Mouse (Mus musculus): Measurements from ENCODE around the gene Npcd. TPM values are rescaled to one million over a fixed set of nuclear protein-coding genes. Genes with fewer than 3 reads are reported as not detected.
A peak's percentile ranks its signal among the peaks of the same experiment; 100 is the strongest.

Gene Npcd
- 0.10 TPM in 1 of 2 replicates, not detected in the other for polyA plus RNA-seq (2012; rRNA removed)

GRCm38 (mm10) chr15:79834130-79834880 is at the start of gene Npcd, which contains the start of gene Cbx6:
Npcd (minus strand) TSS chr15:79834237.
Cbx6 (minus strand) TSS chr15:79834688.
- Histone ChIP-seq H3K4me1 (ENCODE audit: control insufficient read depth, insufficient read depth, low read length) (peaks cover 13% of the 10 kb centered on the region), H3K27ac (ENCODE audit: control insufficient read depth, insufficient read depth, low read depth, low read length) (peak within 1 kb of the TSS; percentile 74), H3K36me3 (ENCODE audit: control insufficient read depth, insufficient read depth, low read length) (no peaks in the 10 kb centered on the region), H3K4me3 (ENCODE audit: control insufficient read depth, low read depth, low read length) (peak within 1 kb of the TSS; percentile 94), H3K27me3 (ENCODE audit: control insufficient read depth, insufficient read depth, low read length) (no peaks in the 10 kb centered on the region)
- TF ChIP-seq POLR2A (IDR thresholded peaks at IDR 0.05; ENCODE audit: control insufficient read depth, low read depth, low read length) (peak; percentile 73), CTCF (IDR thresholded peaks at IDR 0.05; ENCODE audit: control insufficient read depth, insufficient read depth, insufficient replicate concordance, low read depth, low read length) (no peak)

DNA sequence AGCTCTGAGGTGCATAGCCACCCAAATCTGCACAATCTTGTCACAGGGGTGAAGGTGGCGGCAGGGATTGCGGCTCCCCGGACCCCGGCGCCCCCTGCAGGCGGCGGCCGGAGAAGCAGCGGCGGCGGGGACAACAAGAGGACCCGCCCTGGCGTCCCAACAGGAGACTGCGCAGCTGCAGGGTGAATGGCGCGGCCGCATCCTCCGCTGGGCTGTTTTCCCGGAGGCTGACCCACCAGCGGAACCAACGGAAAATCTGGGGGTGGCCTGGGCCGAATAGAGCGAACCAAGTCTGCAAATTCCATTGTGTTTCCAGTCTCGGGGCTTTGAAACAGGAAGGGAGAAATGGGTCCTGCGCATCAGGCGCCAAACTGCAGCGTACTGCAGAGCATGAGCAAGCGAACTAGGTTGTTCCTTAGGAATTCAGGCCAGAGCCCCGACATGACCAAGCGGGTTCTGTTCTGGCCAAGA is 49.4 kb upstream of the Npcd start:
- Histone ChIP-seq H3K27ac (ENCODE audit: control insufficient read depth, insufficient read depth, low read depth, low read length) (peak overlapping the region; percentile 41; the same call in 1 of the 2 replicates), H3K27me3 (ENCODE audit: control insufficient read depth, insufficient read depth, low read length) (no peaks in the 10 kb centered on the region), H3K36me3 (ENCODE audit: control insufficient read depth, insufficient read depth, low read length) (no peaks in the 10 kb centered on the region), H3K4me3 (ENCODE audit: control insufficient read depth, low read depth, low read length) (peak overlapping the region; percentile 59), H3K4me1 (ENCODE audit: control insufficient read depth, insufficient read depth, low read length) (peaks cover 15% of the 10 kb centered on the region)
- peak; percentile 48; the same call in 1 of the 2 replicates for TF ChIP-seq POLR2A (IDR thresholded peaks at IDR 0.05; ENCODE audit: control insufficient read depth, low read depth, low read length)
- TF ChIP-seq CTCF (IDR thresholded peaks at IDR 0.05; ENCODE audit: control insufficient read depth, insufficient read depth, insufficient replicate concordance, low read depth, low read length), result peak; percentile 73

DNA sequence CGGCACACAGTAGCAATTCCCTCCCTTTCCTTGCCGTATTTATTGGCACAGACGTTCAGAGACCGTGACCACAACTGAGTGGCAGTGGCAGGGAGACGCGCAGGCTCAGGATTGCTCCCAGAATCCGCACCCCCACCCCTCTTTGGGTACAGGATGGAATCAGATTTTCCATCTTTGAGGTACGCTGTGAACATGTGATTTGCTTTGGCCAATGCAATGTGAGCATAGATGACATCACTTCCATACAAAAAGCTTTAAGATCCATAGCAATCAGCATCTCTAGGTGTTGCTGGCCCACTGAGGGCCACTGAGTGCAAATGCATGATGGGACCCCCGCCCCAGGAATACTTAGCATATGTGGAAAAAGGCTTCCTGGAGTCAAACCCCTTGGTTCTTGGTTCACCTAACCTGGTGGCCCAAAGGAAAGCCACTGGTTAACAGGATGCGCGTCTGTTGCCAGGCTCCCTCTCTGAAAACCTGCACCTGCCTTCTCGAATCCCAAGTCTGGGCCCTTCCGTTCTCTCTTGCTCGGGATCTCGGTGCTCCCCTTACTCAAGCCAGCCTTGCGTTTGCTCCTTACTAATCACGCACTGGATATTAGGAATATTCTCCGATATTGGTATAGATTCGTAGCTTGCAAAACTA is 48.7 kb upstream of the Npcd start:
- no peaks in the 10 kb centered on the region for H3K27me3 ChIP-seq (ENCODE audit: control insufficient read depth, insufficient read depth, low read length)
- no peaks in the 10 kb centered on the region for H3K36me3 ChIP-seq (ENCODE audit: control insufficient read depth, insufficient read depth, low read length)
- TF ChIP-seq CTCF (IDR thresholded peaks at IDR 0.05; ENCODE audit: control insufficient read depth, insufficient read depth, insufficient replicate concordance, low read depth, low read length) (no peak), POLR2A (IDR thresholded peaks at IDR 0.05; ENCODE audit: control insufficient read depth, low read depth, low read length) (no peak)
- H3K4me1 ChIP-seq (ENCODE audit: control insufficient read depth, insufficient read depth, low read length), result peaks cover 15% of the 10 kb centered on the region
- peak overlapping the region; percentile 26 for H3K27ac ChIP-seq (ENCODE audit: control insufficient read depth, insufficient read depth, low read depth, low read length)
- peak overlapping the region; percentile 28 for H3K4me3 ChIP-seq (ENCODE audit: control insufficient read depth, low read depth, low read length)

DNA sequence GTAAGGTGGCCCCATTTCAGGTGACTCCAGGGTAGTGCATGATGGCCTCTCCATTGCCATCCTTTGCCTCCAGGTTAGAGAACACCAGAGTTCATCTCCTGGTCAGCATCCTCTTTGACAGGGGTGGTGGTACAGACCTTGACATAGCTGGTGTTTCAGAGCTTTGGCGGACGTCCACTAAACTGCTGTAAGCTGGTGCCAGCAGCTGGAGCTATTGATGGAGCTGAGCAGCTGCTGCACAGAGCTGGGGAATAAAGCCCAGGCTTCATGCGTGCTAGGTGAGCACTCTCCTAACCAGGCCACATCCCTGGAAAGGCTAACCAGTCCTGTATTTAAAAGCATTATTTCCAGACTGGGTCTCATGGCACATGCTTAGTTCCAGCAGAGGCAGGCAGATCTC is 46.4 kb upstream of the Npcd start:
- no peaks in the 10 kb centered on the region for H3K27me3 ChIP-seq (ENCODE audit: control insufficient read depth, insufficient read depth, low read length)
- no peak overlapping the region for H3K27ac ChIP-seq (ENCODE audit: control insufficient read depth, insufficient read depth, low read depth, low read length)
- peaks cover 15% of the 10 kb centered on the region for H3K4me1 ChIP-seq (ENCODE audit: control insufficient read depth, insufficient read depth, low read length)
- TF ChIP-seq POLR2A (IDR thresholded peaks at IDR 0.05; ENCODE audit: control insufficient read depth, low read depth, low read length), result no peak
- no peak for TF ChIP-seq CTCF (IDR thresholded peaks at IDR 0.05; ENCODE audit: control insufficient read depth, insufficient read depth, insufficient replicate concordance, low read depth, low read length)
- no peaks in the 10 kb centered on the region for H3K36me3 ChIP-seq (ENCODE audit: control insufficient read depth, insufficient read depth, low read length)
- H3K4me3 ChIP-seq (ENCODE audit: control insufficient read depth, low read depth, low read length), result no peak overlapping the region

- peak overlapping the region; percentile 83 for H3K27ac ChIP-seq (ENCODE audit: control insufficient read depth, insufficient read depth, low read depth, low read length)
- TF ChIP-seq POLR2A (IDR thresholded peaks at IDR 0.05; ENCODE audit: control insufficient read depth, low read depth, low read length), result peak; percentile 50; the same call in 1 of the 2 replicates
- no peak for TF ChIP-seq CTCF (IDR thresholded peaks at IDR 0.05; ENCODE audit: control insufficient read depth, insufficient read depth, insufficient replicate concordance, low read depth, low read length)
- H3K4me1 ChIP-seq (ENCODE audit: control insufficient read depth, insufficient read depth, low read length), result peaks cover 15% of the 10 kb centered on the region
- no peak overlapping the region for H3K4me3 ChIP-seq (ENCODE audit: control insufficient read depth, low read depth, low read length)
- no peaks in the 10 kb centered on the region for H3K27me3 ChIP-seq (ENCODE audit: control insufficient read depth, insufficient read depth, low read length)
- H3K36me3 ChIP-seq (ENCODE audit: control insufficient read depth, insufficient read depth, low read length), result no peaks in the 10 kb centered on the region
These were observed 45.3 kb upstream of the Npcd start for GRCm38 (mm10) chr15:79879319-79879718.

- Histone ChIP-seq H3K4me1 (ENCODE audit: control insufficient read depth, insufficient read depth, low read length) (peaks cover 15% of the 10 kb centered on the region), H3K27me3 (ENCODE audit: control insufficient read depth, insufficient read depth, low read length) (no peaks in the 10 kb centered on the region), H3K4me3 (ENCODE audit: control insufficient read depth, low read depth, low read length) (no peak overlapping the region), H3K27ac (ENCODE audit: control insufficient read depth, insufficient read depth, low read depth, low read length) (peak overlapping the region; percentile 83), H3K36me3 (ENCODE audit: control insufficient read depth, insufficient read depth, low read length) (no peaks in the 10 kb centered on the region)
- no peak for TF ChIP-seq CTCF (IDR thresholded peaks at IDR 0.05; ENCODE audit: control insufficient read depth, insufficient read depth, insufficient replicate concordance, low read depth, low read length)
These were observed 44.7 kb upstream of the Npcd start for GRCm38 (mm10) chr15:79878725-79879136.

DNA sequence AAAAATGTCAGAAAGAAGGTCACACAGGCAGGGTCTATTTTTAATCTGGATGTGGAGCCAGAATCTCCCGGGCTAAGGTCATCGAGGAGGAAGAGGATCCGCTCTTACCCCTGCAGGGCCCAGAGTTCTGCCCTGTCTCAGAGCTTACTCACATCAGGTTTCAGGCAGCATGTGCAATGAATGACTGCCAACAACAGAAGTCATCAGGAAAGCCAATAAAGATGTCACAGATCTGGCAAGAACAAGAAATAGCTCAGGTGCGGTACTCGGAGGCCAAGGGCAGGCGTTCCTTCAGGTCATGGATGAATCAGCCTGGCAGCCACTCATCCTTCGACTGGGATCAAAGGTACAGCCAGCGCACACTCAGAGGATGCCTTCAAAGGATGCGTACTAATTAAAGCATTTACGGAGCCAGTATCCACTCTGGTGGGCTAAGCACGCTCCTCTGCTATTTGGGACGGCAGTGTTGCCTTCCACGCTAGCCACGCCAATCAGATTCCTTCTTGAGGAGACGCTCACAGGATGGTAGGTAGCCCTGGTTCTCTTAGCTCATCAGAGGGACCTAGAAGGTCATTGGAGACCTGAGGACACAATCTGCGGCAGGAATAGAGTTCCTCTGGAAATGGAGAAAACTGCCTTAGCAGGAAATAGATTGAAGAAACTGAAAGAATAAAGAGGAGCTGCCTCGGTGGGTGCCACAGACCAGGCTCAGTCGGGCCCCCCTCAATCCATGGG is 41.4 kb upstream of the Npcd start:
- H3K27ac ChIP-seq (ENCODE audit: control insufficient read depth, insufficient read depth, low read depth, low read length), result no peak overlapping the region
- H3K27me3 ChIP-seq (ENCODE audit: control insufficient read depth, insufficient read depth, low read length), result no peaks in the 10 kb centered on the region
- TF ChIP-seq CTCF (IDR thresholded peaks at IDR 0.05; ENCODE audit: control insufficient read depth, insufficient read depth, insufficient replicate concordance, low read depth, low read length), result no peak
- TF ChIP-seq POLR2A (IDR thresholded peaks at IDR 0.05; ENCODE audit: control insufficient read depth, low read depth, low read length), result no peak

More for the DNA sequence above, 41.4 kb upstream of the Npcd start:
- peaks cover 6% of the 10 kb centered on the region for H3K4me1 ChIP-seq (ENCODE audit: control insufficient read depth, insufficient read depth, low read length)
- H3K36me3 ChIP-seq (ENCODE audit: control insufficient read depth, insufficient read depth, low read length), result no peaks in the 10 kb centered on the region
- no peak overlapping the region for H3K4me3 ChIP-seq (ENCODE audit: control insufficient read depth, low read depth, low read length)
